Mouse (Mus musculus): ENCODE data around the gene Pgghg.

GRCm38 (mm10) chr7:140946980-140947379 lies 5.8 kb downstream of the Pgghg start:
- TF ChIP-seq EP300 (IDR thresholded peaks at IDR 0.05; ENCODE audit: insufficient read depth, low read depth, low read length): no peak
- no peak for TF ChIP-seq CTCF (IDR thresholded peaks at IDR 0.05; ENCODE audit: low read depth, low read length)

Measured in ES-Bruce4 (cell line).